Mouse (Mus musculus): ENCODE data around the gene Zfp366. TPM values are rescaled to one million over a fixed set of nuclear protein-coding genes. Genes with fewer than 3 reads are reported as not detected.

Zfp366 gene
- 0.21 to 0.56 TPM (median 0.44 TPM) in 4 replicates for total RNA-seq (2023)

DNA sequence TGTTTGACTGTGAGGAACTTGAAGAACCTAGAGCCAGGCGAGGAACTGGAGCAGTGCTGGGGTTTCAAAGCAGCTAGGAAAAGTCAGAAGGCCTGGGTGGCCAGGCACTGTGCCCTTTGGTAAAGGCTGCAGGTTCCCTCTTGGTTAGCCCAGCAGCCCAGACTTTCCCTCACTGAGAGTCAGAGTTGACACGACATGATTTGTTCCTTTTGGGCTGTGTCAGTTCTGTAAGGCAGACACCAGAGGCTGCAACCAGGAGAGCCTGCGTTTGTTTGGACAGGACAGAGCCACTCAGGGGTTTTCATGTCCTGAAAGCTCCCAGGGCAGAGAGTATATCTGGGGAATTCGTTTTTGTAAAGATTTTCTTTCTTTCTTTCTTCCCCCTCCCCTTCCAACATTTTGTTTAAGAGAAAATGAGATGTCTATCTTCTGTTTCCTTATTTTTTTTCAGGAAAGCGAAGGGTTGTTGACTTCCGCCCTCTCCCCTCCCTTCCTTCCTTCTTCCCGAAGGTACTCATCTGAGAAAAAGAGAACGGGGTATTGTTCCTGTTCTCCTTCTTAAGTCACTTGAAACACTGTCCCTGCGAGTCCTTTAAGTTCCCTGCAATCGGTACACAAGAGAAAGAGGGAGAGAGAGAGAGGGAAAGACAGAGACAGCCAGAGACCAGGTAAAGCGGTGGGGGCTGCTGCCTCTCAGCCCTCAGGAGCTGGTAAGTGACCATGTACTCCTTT is at the start of gene Zfp366:
Gene Zfp366 (plus strand): TSS at position 669 of the 732 bp plus-strand sequence.

Other genes starting within 250 kb of the Zfp366 start
- gene 1700024P04Rik, start 200.3 kb upstream of the Zfp366 start, total RNA-seq (2023), result not detected in 4 replicates
- 31.0 to 33.3 TPM (median 32.6 TPM) in 4 replicates for gene Ptcd2, start 159.9 kb downstream of the Zfp366 start, total RNA-seq (2023)
- 13.1 to 15.1 TPM (median 14.1 TPM) in 4 replicates for gene Mrps27, start 160.0 kb downstream of the Zfp366 start, total RNA-seq (2023)